Mouse (Mus musculus) lung, postnatal 4 days (tissue): ENCODE results near the gene Med12l.
A peak's percentile ranks its signal among the peaks of the same experiment; 100 is the strongest.
"Not testable (repeated sequence)": the region's sequence is repeated elsewhere in the genome, so short reads cannot be mapped to it uniquely, and the experiment has no call there.

Source experiments
- DNase-seq, 2 experiments: peaks; one replicate each; pipeline ENCODE4 v3.0.0; 2021

The Med12l gene

GRCm38 (mm10) chr3:59140941-59141340 lies 135.3 kb downstream of the Med12l start:
- not testable (repeated sequence) for DNase-seq

DNA sequence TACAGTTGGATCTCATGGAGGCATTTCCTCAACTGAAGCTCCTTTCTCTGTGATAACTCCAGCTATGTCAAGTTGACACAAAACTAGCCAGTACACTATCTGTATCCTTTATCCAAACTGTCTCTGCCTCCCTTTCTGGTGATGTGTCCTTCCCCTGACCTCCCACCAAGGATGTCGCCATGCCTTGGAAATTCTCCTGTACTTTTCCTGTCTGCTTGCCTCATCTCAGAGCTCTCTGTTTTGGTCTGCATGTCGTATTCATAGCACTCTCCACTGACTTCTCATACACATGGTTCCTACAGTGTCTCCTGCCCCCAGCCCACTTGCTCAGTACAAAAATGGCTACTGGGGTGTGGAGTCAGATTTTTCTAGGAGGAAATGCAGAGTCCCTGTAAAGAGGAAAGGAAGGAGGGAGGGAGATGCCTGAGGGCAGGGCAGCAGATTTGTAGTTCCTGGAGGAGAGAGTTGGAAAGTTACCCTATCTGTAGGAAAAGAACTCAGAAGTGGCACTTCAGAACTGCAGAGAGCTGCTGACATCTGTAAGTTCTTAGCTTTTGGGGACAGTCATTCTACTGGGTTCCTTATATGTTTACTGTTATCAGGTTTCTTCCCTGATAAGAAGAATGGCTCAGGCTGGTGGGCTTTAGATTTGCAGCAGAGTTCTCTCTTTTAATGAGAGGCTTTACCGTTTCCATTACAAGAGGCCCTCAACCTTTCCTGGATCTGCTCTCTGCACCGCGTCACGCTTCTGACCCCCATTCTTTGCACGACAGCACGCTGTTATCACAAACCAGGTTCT lies 136.1 kb downstream of the Med12l start:
- no peak for DNase-seq

DNA sequence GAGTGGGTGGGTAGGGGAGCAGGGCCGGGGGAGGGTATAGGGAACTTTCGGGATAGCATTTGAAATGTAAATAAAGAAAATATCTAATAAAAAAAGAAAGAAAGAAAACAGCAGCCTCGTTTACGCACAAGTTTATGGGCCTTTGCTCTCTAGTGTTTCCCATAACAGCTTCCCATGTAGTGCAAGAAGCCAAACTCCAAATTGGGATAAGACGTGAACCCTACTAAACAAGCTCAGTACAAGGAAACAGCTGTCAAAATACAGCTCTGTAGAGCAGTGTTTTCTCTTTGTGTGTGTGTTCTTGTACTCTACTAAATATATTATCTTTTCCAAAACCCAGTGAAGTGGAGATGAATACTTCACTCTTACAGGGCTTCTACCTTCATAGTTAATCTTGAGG lies 139.6 kb downstream of the Med12l start:
- DNase-seq, result no peak

GRCm38 (mm10) chr3:59149646-59150045 lies 144.0 kb downstream of the Med12l start:
- DNase-seq, result no peak

- DNase-seq, result no peak
Observed at GRCm38 (mm10) chr3:59150624-59151023, 145.0 kb downstream of the Med12l start.

- DNase-seq, result no peak
Observed at GRCm38 (mm10) chr3:59153424-59153823, 147.8 kb downstream of the Med12l start, which contains the start of gene P2ry14. Gene P2ry14 (minus strand): TSS chr3:59153618.

DNA sequence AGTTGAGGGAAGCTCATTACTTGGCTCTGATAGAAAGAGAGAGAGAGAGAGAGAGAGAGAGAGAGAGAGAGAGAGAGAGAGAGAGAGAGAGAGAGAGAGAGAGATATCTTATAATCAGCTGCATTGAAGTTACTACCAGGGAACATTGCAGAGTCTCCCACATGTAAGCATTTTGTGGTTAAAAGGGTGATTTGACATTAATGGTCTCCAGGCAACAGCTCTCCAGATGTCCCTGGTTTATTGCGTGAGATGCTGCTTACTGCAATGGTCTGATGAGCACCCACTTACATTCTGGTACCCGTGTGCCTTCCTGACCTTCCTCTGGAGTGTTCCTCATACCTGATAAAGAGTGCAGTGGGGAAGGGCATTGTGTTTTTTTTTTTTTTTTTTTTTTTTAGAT lies 149.3 kb downstream of the Med12l start:
- DNase-seq, result no peak

DNA sequence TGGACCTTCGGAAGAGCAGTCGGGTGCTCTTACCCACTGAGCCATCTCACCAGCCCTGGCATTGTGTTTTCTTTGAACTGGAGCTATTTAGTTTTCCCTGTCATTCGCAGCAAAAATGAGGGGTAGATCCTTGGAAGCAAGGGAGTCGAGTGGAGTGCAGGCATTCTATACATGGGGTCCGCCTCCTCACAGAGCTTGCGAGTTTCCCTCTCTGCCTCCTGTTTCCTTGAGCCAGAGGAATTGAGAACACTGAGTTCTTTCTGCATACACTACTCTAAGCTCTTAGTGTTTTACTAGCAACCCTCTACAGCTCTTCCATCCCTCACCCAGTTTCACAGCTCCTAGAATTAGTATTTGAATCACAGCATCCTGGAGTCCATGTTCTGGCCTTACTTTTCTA lies 149.8 kb downstream of the Med12l start:
- DNase-seq, result no peak

GRCm38 (mm10) chr3:59157048-59157447 lies 151.4 kb downstream of the Med12l start:
- no peak for DNase-seq

DNA sequence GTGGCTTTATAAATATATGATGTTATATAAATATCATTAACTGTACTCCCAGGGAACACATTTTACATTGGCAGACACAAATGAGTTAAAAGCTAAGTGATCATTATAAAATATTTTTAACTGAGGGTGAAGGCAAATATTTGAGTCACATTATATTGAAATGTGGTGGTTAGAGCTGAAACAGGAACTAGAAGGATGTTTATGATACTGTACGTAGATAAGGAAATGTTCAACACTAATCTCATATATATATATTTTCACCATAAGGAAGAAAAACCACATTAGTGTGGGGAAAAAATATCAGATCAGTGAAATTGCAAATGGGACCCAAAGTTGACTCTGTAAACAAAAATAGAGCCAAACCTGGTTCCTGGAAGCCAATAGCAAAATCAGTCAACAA lies 154.8 kb downstream of the Med12l start:
- DNase-seq, result no peak

GRCm38 (mm10) chr3:59167417-59168054 lies 161.9 kb downstream of the Med12l start:
- DNase-seq, result peak; percentile 25 to 40

GRCm38 (mm10) chr3:59168476-59168875 lies 162.9 kb downstream of the Med12l start:
- DNase-seq, result no peak

- DNase-seq, result no peak
Observed at GRCm38 (mm10) chr3:59169215-59169614, 163.6 kb downstream of the Med12l start.

- no peak for DNase-seq
Observed at GRCm38 (mm10) chr3:59169921-59170627, 164.4 kb downstream of the Med12l start.

DNA sequence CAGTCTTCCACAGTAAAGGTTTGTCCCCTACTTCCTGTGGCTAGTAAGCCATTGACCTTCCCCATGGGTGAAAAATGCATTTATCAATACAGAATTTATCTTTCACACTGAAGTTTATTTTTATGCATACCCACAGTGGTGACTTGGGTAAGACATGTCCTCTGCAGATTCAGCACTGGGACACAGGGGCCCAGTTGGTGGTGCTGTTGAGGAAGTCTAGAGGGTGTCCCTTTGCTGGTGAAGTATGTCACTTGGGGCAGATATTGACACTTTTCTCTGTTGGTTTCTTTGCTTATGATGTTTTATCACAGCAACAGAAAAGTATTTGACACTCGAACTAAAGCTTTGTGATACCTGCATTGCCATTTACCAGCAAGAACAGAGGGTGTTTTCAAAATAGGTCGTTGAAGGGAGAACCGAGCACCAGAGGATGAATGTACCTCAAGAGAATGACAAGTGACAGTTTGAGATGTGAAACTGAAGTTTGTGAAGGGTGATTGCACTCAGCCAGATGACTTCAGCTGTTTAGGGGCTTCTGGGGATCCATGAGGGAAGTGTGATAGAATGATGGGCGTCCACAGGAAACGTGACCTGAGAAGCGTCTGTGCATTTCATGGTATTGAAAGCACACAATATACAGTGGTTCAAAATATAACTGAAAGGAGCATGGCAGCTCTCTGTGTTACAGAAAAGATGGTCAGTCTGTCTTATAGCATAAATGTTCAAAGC lies 169.0 kb downstream of the Med12l start:
- no peak for DNase-seq

DNA sequence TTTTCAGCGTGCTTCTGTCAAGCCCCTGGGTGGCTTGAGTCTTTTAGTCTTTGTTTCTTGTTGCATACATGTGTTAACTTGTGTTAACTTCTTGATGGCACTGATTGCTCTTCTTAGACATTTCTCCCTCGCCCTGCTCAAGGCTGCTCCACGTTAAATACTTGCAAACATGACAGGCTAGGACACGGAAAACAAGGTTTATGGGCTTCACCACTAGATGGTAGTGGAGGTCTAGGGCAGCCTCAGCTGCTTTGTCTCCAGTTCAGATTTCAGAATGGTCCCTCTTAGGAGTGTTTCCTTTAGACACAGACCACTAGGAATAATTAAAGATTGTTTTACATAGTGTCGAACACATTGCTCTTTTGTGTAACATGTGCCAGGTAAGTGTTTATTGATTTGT lies 169.6 kb downstream of the Med12l start:
- DNase-seq, result peak; percentile 43 to 73

DNA sequence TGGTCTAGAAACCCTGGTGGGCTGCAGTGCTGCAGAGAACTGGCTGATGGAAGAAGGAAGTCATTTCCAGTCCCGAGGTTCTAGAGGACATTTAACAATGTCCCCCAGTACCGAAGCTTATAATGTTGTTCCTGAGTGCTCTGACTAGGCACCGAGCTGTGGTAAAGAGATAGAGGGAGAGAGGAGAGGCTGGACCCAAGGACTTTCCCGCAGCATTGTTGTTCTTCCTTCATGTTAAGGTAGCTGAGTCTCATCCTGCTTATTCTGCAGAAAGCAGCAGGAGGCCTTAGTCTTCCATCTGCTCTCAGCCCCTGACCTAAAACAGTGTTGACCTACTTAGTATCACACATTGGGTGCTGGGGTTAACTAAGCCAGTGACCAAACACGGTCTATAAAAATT lies 171.2 kb downstream of the Med12l start:
- no peak for DNase-seq

DNA sequence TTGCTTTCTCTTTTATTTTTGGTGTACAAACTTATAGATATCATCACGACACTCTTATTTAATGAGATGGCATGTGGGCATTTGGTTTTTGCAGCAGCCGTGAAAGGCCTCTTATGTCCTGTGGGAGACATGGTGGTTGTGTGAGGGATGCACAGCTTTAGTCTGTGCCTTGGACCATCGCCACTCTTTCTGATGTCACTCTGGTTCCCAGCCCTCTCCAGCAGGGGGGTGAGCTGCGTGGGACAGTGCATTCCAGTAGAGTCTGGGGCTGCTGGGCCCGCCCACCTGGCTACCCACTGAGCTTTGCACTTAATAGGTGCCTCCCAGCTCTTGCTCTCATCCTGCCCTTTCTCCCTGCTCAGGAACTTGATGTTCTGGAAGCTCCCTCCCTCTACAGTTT lies 175.5 kb downstream of the Med12l start:
- DNase-seq, result no peak

GRCm38 (mm10) chr3:59182129-59182528 lies 176.5 kb downstream of the Med12l start:
- no peak for DNase-seq

DNA sequence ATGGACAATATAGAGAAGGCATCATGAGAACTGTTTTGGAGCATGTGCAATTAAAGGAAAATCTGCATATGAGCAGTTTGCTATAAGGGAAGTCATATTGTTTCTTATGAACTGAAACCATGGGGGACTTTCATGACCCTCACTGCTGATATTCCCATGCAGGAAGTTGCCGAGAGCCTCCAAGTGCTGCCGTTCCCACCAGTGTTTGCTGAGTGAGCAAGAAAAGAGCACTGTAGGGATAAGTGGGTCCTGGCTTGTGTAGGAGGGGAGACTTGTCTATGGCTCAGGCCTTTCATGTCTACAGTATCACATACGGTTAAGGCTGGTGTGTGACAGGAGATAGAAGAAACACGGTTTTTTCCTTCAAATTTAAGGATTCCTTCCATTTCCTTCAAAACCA lies 180.0 kb downstream of the Med12l start:
- DNase-seq, result no peak

- no peak for DNase-seq
Observed at GRCm38 (mm10) chr3:59187336-59187735, 181.7 kb downstream of the Med12l start.

- DNase-seq, result no peak
Observed at GRCm38 (mm10) chr3:59191674-59192073, 186.0 kb downstream of the Med12l start.

GRCm38 (mm10) chr3:59194099-59194498 lies 188.5 kb downstream of the Med12l start:
- no peak for DNase-seq
